Mouse (Mus musculus) heart, postnatal 10 days (tissue): ENCODE results near the gene Eml6. TPM values are rescaled to one million over a fixed set of nuclear protein-coding genes. Genes with fewer than 3 reads are reported as not detected.

Experiments used
- DNase-seq, 2 experiments: peaks; one replicate each; pipeline ENCODE4 v3.0.0; 2021
- intact Hi-C: fragments of 180-260 bp; cut with DNase I; formaldehyde crosslinking; loops from one replicate; pipeline ENCODE4 v1.15.1; 2025
- total RNA-seq, 2 experiments: library from RNA; stranded (reverse); gene quantifications; 2 replicates each; pipeline ENCODE4 v1.2.3; 2021

Gene Eml6
- total RNA-seq, 2 experiments from 2014 or later: 1.6 to 2.5 TPM

DNA sequence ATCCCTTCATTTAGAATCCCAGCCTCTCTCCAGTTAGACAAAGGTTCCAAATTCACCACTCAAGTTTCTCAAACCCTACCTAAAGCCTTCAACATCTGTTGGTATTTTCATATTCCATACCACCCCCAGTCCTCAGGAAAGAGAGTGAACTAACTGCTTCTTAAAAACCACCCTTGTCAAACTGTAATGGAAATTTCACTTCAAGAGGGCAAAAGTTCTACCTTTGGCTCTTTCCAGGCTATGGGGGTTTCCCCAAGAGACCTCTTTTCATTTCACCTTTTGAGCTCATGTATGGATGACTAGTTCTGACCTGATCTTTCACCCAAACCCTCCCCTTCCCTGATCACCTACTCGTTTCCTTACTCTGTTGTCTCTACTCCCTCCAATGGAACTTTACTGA is 226.0 kb downstream of the Eml6 start:
- intact Hi-C loops: no loop called here
- no peak for DNase-seq

GRCm38 (mm10) chr11:29795106-29795505 is 230.7 kb downstream of the Eml6 start:
- intact Hi-C loops: no loop called here
- no peak for DNase-seq

- intact Hi-C loops: no loop called here
- DNase-seq: no peak
These were observed 231.4 kb downstream of the Eml6 start for GRCm38 (mm10) chr11:29794475-29794874.

DNA sequence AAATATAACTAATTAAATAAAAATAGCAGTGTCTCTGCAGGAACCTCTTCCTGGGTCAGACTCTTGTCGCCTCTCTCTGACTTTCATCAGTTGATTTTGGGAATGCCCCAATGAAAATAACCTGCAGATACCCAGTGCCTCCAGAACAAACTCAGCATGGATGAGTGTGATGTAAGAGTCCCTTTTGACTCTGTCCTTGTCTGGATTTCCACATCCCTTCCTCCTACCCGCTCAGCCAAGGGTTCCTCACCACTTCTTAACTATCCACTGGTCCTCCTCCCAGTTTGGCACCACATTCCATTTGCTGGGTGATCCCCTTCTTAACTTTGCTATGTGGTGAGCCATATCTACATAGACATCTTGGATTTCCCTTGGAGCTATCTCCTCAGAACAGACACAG is 235.0 kb downstream of the Eml6 start:
- intact Hi-C loops: no loop called here

GRCm38 (mm10) chr11:29788921-29789638 is 236.8 kb downstream of the Eml6 start:
- DNase-seq: no peak
- intact Hi-C loops: no loop called here

More for the DNA sequence above, 235.0 kb downstream of the Eml6 start:
- DNase-seq: no peak

DNA sequence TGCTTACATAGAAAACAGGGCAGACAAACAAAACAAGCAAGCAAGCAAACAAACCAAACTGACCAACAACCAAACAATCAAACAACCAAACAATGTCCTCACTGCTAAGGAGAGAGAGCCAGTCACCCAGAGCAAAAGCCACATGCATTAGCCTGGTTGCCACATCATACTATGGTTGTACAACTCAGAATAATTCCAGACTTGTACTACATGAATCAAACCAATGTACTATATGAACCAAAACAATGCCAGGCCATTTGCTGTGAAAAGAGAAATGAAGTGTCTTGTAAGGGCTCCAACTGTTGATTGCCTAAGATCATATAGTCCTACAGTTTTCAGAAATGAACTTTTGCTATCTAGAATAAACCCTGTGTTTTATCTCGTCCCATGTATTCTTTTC is 237.3 kb downstream of the Eml6 start:
- intact Hi-C loops: no loop called here

GRCm38 (mm10) chr11:29787473-29787872 is 238.4 kb downstream of the Eml6 start:
- DNase-seq: no peak
- intact Hi-C loops: no loop called here

More for the DNA sequence above, 237.3 kb downstream of the Eml6 start:
- DNase-seq: no peak

DNA sequence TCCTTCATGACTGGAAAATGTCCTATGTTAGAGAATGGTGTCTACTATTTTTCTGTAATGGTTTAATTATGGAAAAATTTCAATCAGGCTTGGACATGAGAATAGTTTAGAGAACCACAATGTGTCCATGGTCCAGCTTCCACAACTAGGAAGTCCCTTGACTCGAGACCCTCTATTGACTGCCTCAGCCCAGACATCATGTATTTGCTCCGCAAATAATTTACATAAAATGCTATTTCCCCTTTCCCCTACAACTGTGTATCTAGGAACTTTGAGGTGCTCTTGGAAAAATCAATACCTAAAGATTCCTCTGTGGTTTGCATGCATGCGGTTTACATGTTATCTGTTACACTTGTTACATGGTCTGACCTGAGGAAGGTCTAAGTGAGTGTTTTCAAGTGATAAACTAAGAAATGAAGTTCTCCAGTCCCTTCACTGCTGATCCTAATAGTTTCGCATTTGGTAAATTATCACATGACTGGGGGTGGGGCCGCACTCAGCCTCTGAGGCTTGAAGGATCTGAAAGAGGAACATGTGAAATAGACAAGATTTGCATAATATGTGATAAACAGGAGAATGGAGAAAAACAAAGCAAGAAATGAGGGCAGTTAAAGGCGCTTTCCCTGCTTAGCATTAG is 239.1 kb downstream of the Eml6 start:
- DNase-seq: peak; percentile 15 to 24
- intact Hi-C loops: no loop called here

DNA sequence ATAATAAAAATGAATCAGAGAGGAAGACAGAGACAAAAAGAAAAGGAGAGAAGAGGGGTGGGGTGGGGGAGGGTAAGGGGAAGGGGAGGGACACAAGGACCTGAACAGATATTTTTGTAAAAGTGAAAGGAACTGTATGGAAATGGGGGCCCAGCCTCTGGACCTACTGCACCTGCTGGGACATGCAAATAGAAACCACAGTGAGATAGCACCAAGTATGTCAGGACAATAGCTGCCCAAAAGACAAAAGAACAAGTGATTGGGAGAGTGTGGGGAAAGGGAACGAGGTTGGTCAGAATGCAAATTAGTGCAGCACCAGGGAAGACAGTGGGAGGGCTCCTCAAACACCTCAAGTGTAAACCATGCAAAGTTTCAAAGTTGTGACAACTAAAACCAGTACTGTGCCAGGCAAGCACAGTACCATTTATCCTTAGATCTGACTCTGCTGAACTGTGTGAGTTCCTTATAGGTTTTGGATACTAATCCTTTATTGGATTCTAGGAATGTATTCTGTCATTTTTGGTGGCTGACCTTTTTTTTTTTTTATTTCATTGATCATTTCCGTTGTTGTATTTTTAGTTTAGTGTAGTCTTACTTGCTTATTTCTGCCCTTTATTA is 246.3 kb downstream of the Eml6 start:
- DNase-seq: no peak
- intact Hi-C loops: loop anchor here (5.0 kb wide), 1 partner anchor 62 kb away; no protein-coding TSS in a partner anchor

DNA sequence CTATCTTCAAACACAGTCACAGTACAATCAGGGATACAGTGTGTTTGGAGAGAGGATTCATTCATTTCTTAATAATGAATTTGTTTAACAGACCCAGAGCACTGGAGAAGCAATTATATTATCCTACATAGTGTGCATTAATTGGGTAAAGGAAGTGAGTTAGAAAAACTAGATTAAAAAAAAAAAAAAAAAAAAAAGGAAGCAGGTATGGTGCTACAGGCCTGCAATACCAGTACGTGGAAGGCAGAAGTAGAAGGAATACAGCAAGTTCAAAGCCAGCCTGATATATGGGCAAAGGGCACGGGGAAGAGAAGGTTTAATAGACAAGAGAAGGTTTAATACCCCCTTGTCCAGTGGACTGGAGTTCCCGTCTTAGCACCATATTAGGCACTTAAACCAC is 246.9 kb downstream of the Eml6 start:
- intact Hi-C loops: loop anchor here (5.0 kb wide), 1 partner anchor 62 kb away; no protein-coding TSS in a partner anchor

DNA sequence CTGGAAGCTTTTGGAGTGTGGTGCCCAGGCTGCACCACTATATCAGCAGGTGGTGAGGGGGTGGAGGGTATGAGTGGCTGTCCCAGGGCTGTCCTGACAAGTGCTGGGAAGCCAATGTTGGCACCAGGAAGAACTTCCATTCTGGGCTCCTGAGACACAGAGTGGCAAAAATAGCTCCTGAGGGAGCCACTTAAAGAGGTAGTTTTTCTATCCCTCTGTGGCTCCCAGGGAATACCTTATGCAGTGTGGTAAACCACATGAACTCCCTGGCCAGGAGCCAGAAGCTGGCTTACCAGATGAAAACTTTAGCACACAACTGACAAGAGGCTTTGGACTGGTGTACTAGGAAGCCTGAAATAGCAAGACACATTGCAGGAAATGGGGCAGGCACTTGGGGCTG is 247.9 kb downstream of the Eml6 start:
- peak; percentile 84 to 90 for DNase-seq
- intact Hi-C loops: loop anchor here (5.0 kb wide), 1 partner anchor 61 kb away; no protein-coding TSS in a partner anchor

More for the DNA sequence above, 246.9 kb downstream of the Eml6 start:
- DNase-seq: no peak

DNA sequence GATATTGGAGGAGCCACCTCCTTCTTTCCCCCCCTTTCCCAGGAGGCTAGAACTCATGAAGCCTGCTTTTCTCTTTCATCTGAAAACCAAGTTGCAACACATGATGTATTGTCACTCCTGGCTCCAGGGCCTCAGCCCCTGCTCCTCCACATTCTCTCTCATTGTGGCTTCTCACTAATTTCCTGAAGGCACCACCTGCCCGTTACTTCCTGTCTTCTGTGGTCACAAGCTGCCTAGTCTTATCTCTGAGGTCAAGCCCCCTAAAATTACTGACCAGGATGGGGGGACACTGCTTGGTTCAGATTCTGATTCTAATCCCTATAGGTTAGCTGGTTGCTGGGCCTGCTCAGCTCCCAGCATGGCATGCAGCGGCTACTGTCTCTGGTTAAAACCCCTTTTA is 251.1 kb downstream of the Eml6 start:
- DNase-seq: no peak
- intact Hi-C loops: loop anchor here (5.0 kb wide), 1 partner anchor 57 kb away; no protein-coding TSS in a partner anchor

GRCm38 (mm10) chr11:29774296-29774695 is 251.5 kb downstream of the Eml6 start:
- no peak for DNase-seq
- intact Hi-C loops: no loop called here

GRCm38 (mm10) chr11:29772279-29772678 is 253.6 kb downstream of the Eml6 start:
- intact Hi-C loops: no loop called here

DNA sequence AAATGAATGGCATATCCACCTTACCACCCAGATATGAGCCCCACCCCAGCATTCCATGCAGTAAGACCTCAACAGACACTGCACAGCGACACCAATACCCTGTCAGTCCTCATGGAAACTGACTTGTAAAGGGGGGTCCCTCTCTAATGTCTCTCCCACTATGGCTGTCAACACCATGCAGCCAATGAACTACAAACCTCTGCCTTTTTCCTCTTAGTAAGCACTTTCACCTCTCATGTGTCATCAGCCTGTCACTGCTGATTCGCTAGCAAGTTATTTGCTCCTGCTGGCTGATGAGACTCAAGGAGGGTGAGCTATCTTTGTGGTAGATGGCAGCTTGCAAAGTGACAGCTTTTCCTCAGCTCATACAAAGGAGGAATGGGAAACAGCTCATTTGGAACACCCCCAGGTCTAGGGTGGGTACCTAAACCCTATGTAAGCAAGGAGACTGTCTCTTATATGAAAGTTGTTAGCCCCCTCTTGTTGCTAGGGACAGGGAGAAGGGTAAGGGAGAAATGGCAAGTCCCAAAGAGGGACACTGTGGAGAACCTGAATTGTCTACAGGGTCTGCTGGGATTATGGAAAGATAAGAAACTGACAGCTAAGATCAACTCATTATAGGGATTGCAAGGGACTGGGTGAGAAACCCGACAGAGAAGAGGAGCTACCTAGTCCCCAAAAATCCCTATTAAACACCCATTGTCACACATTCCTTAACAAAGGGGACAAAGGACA is 255.0 kb downstream of the Eml6 start:
- intact Hi-C loops: no loop called here

More at GRCm38 (mm10) chr11:29772279-29772678, 253.6 kb downstream of the Eml6 start:
- DNase-seq: no peak

DNA sequence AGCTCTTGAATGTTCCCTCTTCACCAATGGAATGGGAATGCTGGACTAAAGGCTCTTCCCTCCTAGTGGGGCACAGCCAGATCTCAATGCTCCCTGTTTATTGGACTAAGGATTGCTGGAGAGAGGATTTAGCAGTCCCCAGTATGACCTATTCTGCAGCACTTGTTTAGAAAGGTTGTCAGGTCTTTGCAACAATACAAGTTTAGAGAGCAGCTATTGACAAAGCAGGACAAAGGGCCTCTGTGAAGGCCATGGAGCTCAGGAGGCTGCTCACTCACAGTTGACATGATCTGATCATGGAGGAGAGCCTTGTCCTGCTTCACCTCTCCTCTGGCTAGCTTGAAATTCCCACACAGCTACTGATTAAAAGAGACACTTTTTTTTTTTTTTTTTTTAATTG is 257.3 kb downstream of the Eml6 start:
- intact Hi-C loops: no loop called here
- no peak for DNase-seq

More for the DNA sequence above, 255.0 kb downstream of the Eml6 start:
- no peak for DNase-seq

DNA sequence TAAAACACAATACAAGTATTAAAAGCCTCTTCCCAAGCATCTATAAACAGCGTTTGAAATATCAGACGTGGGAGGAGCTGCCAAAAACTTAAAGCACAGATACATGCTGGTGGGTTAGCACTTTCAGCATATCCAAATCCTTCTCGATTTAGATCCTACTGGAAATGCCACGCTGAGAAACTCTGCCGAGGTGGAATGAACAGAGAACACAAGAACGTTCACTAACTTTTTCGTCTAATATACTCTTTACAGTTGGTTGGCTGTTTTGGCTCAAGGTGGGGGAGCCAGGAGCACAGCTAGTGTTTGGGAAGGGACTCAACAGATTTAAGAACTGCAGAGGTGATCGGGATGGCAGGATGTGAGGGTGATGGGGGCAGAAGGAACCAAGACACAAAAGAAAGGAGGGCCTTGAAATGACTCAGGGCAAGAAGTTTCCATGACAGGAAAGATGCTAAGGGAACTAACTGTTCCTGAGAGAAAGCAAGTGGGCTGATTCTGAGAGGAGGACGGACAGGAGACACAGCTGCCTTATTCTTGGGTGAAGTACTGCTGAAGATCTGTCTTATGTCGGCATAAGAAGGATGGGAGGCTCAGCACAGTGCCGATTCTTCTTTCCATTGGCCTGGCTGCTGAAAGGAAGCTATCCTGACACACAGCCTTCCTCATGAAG is 259.4 kb downstream of the Eml6 start:
- intact Hi-C loops: no loop called here
- DNase-seq: no peak

- DNase-seq: no peak
- intact Hi-C loops: no loop called here
These were observed 260.8 kb downstream of the Eml6 start for GRCm38 (mm10) chr11:29765063-29765462.

GRCm38 (mm10) chr11:29762768-29763167 is 263.1 kb downstream of the Eml6 start:
- no peak for DNase-seq
- intact Hi-C loops: no loop called here

- DNase-seq: no peak
- intact Hi-C loops: no loop called here
These were observed 264.4 kb downstream of the Eml6 start for GRCm38 (mm10) chr11:29761387-29761786.
